Mouse (Mus musculus): ENCODE data around the gene Shc3. TPM values are rescaled to one million over a fixed set of nuclear protein-coding genes. Genes with fewer than 3 reads are reported as not detected.

The Shc3 gene
- polyA plus RNA-seq, 1 experiment from 2014 or later = 5.4 TPM

- Histone ChIP-seq H3K27ac (no peak overlapping the region), H3K36me3 (no peaks in the 10 kb centered on the region), H3K4me3 (peak overlapping the region; percentile 53), H3K9ac (peak overlapping the region; percentile 69), H3K4me2 (replicated peaks) (peak overlapping the region; percentile 95), H3K27me3 (replicated peaks) (peaks cover 45% of the 10 kb centered on the region), H3K9me3 (no peaks in the 10 kb centered on the region), H3K4me1 (peaks cover 35% of the 10 kb centered on the region)
- under 1% methylated on average over 42 of the region's 42 CpGs for WGBS
- ATAC-seq (ENCODE audit: low FRiP score, low read depth) = no peak
Measured at GRCm38 (mm10) chr13:51567078-51567395, 2.2 kb downstream of the Shc3 start.

GRCm38 (mm10) chr13:51566371-51567077 lies 2.7 kb downstream of the Shc3 start:
- WGBS = 5% methylated on average over 22 of the region's 22 CpGs
- no peak overlapping the region for H3K27ac ChIP-seq
- peaks cover 35% of the 10 kb centered on the region for H3K4me1 ChIP-seq
- peak overlapping the region; percentile 69 for H3K9ac ChIP-seq
- no peak for ATAC-seq (ENCODE audit: low FRiP score, low read depth)
- peak overlapping the region; percentile 53 for H3K4me3 ChIP-seq
- H3K9me3 ChIP-seq = no peaks in the 10 kb centered on the region
- H3K27me3 ChIP-seq (replicated peaks) = peaks cover 45% of the 10 kb centered on the region
- H3K36me3 ChIP-seq = no peaks in the 10 kb centered on the region
- H3K4me2 ChIP-seq (replicated peaks) = peak overlapping the region; percentile 95

- peak overlapping the region; percentile 95; the same call in 1 of the 2 replicates for H3K4me2 ChIP-seq (replicated peaks)
- H3K27me3 ChIP-seq (replicated peaks) = peaks cover 40% of the 10 kb centered on the region
- no peaks in the 10 kb centered on the region for H3K36me3 ChIP-seq
- no peak for ATAC-seq (ENCODE audit: low FRiP score, low read depth)
- 73% methylated on average over 6 of the region's 6 CpGs for WGBS
- H3K27ac ChIP-seq = no peak overlapping the region
- no peaks in the 10 kb centered on the region for H3K9me3 ChIP-seq
- no peak overlapping the region for H3K4me3 ChIP-seq
- H3K9ac ChIP-seq = no peak overlapping the region
- H3K4me1 ChIP-seq = peaks cover 28% of the 10 kb centered on the region
Measured at GRCm38 (mm10) chr13:51564741-51565140, 4.5 kb downstream of the Shc3 start.

- 80% methylated on average over 11 of the region's 11 CpGs for WGBS
- no peak for ATAC-seq (ENCODE audit: low FRiP score, low read depth)
- no peaks in the 10 kb centered on the region for H3K36me3 ChIP-seq
Measured at GRCm38 (mm10) chr13:51553343-51553742, 15.9 kb downstream of the Shc3 start.

GRCm38 (mm10) chr13:51552233-51552632 lies 17.0 kb downstream of the Shc3 start:
- Histone ChIP-seq H3K36me3 (no peaks in the 10 kb centered on the region), H3K27ac (no peak overlapping the region), H3K4me3 (no peak overlapping the region), H3K9me3 (no peaks in the 10 kb centered on the region), H3K4me1 (no peaks in the 10 kb centered on the region), H3K4me2 (replicated peaks) (no peak overlapping the region), H3K27me3 (replicated peaks) (no peaks in the 10 kb centered on the region), H3K9ac (no peak overlapping the region)
- no peak for ATAC-seq (ENCODE audit: low FRiP score, low read depth)
- WGBS = 54% methylated on average over 3 of the region's 3 CpGs

More at GRCm38 (mm10) chr13:51553343-51553742, 15.9 kb downstream of the Shc3 start:
- H3K9me3 ChIP-seq = no peaks in the 10 kb centered on the region
- no peak overlapping the region for H3K9ac ChIP-seq
- no peaks in the 10 kb centered on the region for H3K4me1 ChIP-seq
- H3K4me2 ChIP-seq (replicated peaks) = no peak overlapping the region
- H3K27me3 ChIP-seq (replicated peaks) = no peaks in the 10 kb centered on the region
- H3K27ac ChIP-seq = no peak overlapping the region
- H3K4me3 ChIP-seq = no peak overlapping the region

- 76% methylated on average over 3 of the region's 3 CpGs for WGBS
- no peaks in the 10 kb centered on the region for H3K36me3 ChIP-seq
Measured at GRCm38 (mm10) chr13:51551824-51552223, 17.4 kb downstream of the Shc3 start.

GRCm38 (mm10) chr13:51539816-51540215 lies 29.4 kb downstream of the Shc3 start:
- Histone ChIP-seq H3K36me3 (no peaks in the 10 kb centered on the region), H3K4me2 (replicated peaks) (no peak overlapping the region), H3K4me3 (no peak overlapping the region), H3K27ac (no peak overlapping the region), H3K9ac (no peak overlapping the region), H3K9me3 (0 out of 2 replicates have a peak, but pooled peaks cover 3% of the 10 kb centered on the region), H3K27me3 (replicated peaks) (no peaks in the 10 kb centered on the region), H3K4me1 (no peaks in the 10 kb centered on the region)
- ATAC-seq (ENCODE audit: low FRiP score, low read depth) = no peak
- 91% methylated on average over 8 of the region's 8 CpGs for WGBS

More at GRCm38 (mm10) chr13:51551824-51552223, 17.4 kb downstream of the Shc3 start:
- Histone ChIP-seq H3K4me2 (replicated peaks) (no peak overlapping the region), H3K9me3 (no peaks in the 10 kb centered on the region), H3K4me3 (no peak overlapping the region), H3K27me3 (replicated peaks) (no peaks in the 10 kb centered on the region), H3K27ac (no peak overlapping the region), H3K4me1 (no peaks in the 10 kb centered on the region), H3K9ac (no peak overlapping the region)
- no peak for ATAC-seq (ENCODE audit: low FRiP score, low read depth)

GRCm38 (mm10) chr13:51535326-51535725 lies 33.9 kb downstream of the Shc3 start:
- Histone ChIP-seq H3K4me3 (no peak overlapping the region), H3K9ac (no peak overlapping the region), H3K36me3 (no peaks in the 10 kb centered on the region), H3K27me3 (replicated peaks) (no peaks in the 10 kb centered on the region), H3K9me3 (no peaks in the 10 kb centered on the region), H3K4me1 (no peaks in the 10 kb centered on the region), H3K4me2 (replicated peaks) (no peak overlapping the region), H3K27ac (no peak overlapping the region)
- no peak for ATAC-seq (ENCODE audit: low FRiP score, low read depth)
- WGBS = 90% methylated on average over 7 of the region's 7 CpGs

- Histone ChIP-seq H3K9ac (no peak overlapping the region), H3K27me3 (replicated peaks) (no peaks in the 10 kb centered on the region), H3K27ac (no peak overlapping the region), H3K4me2 (replicated peaks) (no peak overlapping the region), H3K4me1 (no peaks in the 10 kb centered on the region), H3K36me3 (no peaks in the 10 kb centered on the region), H3K4me3 (no peak overlapping the region), H3K9me3 (no peaks in the 10 kb centered on the region)
- 63% methylated on average over 7 of the region's 7 CpGs for WGBS
- no peak for ATAC-seq (ENCODE audit: low FRiP score, low read depth)
Measured at GRCm38 (mm10) chr13:51526480-51526879, 42.7 kb downstream of the Shc3 start.

- WGBS = 98% methylated on average over 4 of the region's 4 CpGs
- Histone ChIP-seq H3K4me1 (no peaks in the 10 kb centered on the region), H3K36me3 (no peaks in the 10 kb centered on the region), H3K4me3 (no peak overlapping the region), H3K27me3 (replicated peaks) (no peaks in the 10 kb centered on the region), H3K4me2 (replicated peaks) (no peak overlapping the region), H3K27ac (no peak overlapping the region), H3K9ac (no peak overlapping the region), H3K9me3 (no peaks in the 10 kb centered on the region)
- ATAC-seq (ENCODE audit: low FRiP score, low read depth) = no peak
Measured at GRCm38 (mm10) chr13:51524316-51524715, 44.9 kb downstream of the Shc3 start.

GRCm38 (mm10) chr13:51523311-51523710 lies 45.9 kb downstream of the Shc3 start:
- Histone ChIP-seq H3K4me1 (no peaks in the 10 kb centered on the region), H3K27ac (no peak overlapping the region), H3K36me3 (no peaks in the 10 kb centered on the region), H3K9me3 (no peaks in the 10 kb centered on the region), H3K27me3 (replicated peaks) (no peaks in the 10 kb centered on the region), H3K4me2 (replicated peaks) (no peak overlapping the region), H3K4me3 (no peak overlapping the region), H3K9ac (no peak overlapping the region)
- 98% methylated on average over 10 of the region's 10 CpGs for WGBS
- no peak for ATAC-seq (ENCODE audit: low FRiP score, low read depth)

GRCm38 (mm10) chr13:51518880-51519279 lies 50.3 kb downstream of the Shc3 start:
- Histone ChIP-seq H3K27me3 (replicated peaks) (no peaks in the 10 kb centered on the region), H3K4me2 (replicated peaks) (no peak overlapping the region), H3K4me3 (no peak overlapping the region), H3K27ac (no peak overlapping the region), H3K4me1 (no peaks in the 10 kb centered on the region), H3K9me3 (no peaks in the 10 kb centered on the region), H3K9ac (no peak overlapping the region), H3K36me3 (no peaks in the 10 kb centered on the region)
- ATAC-seq (ENCODE audit: low FRiP score, low read depth) = no peak
- 95% methylated on average over 6 of the region's 6 CpGs for whole genome bisulfite sequencing

- WGBS = 77% methylated on average over 4 of the region's 4 CpGs
- Histone ChIP-seq H3K9me3 (no peaks in the 10 kb centered on the region), H3K36me3 (no peaks in the 10 kb centered on the region), H3K9ac (no peak overlapping the region), H3K27ac (no peak overlapping the region), H3K4me1 (no peaks in the 10 kb centered on the region), H3K4me2 (replicated peaks) (no peak overlapping the region), H3K27me3 (replicated peaks) (no peaks in the 10 kb centered on the region), H3K4me3 (no peak overlapping the region)
- no peak for ATAC-seq (ENCODE audit: low FRiP score, low read depth)
Measured at GRCm38 (mm10) chr13:51517943-51518342, 51.3 kb downstream of the Shc3 start.

All from neural tube, embryonic 12.5 days (tissue).